ENCODE assay signal across 8 mouse cellular contexts in genomic region chr4:137388059-137388794, GRCm38 (mm10). TPM values are rescaled to one million over a fixed set of nuclear protein-coding genes. Genes with fewer than 3 reads are reported as not detected.
DNase-seq lines count a peak whose midpoint lies in the region; ATAC-seq lines count a peak whose summit lies in the region.

No protein-coding gene starts in this region.

- peak; percentile 87 for ATAC-seq in inflammation-experienced regulatory T-cells, adult 6 months
- ATAC-seq in megakaryocyte-erythroid progenitor cell, adult 5-6 weeks (replicated peaks; ENCODE audit: low FRiP score, low TSS enrichment, poor library complexity, severe bottlenecking), result peak; percentile 90

- intact Hi-C loops in gastrocnemius, postnatal 14 days (cut with DNase I; ENCODE audit: low total_unique reads), result no loop called here
- intact Hi-C loops in left cerebral cortex, postnatal 10 days (cut with DNase I), result no loop called here

- peak; percentile 89 to 97 for DNase-seq in adrenal gland, adult (ENCODE audit: inconsistent age in 2 of 2, low spot score in 1 of 2)
- peak; percentile 97 for DNase-seq in embryo, embryonic 10.5 days (ENCODE audit: low spot score)
- peak; percentile 86 for DNase-seq in gastrocnemius, postnatal 14 days
- DNase-seq in left cerebral cortex, postnatal 10 days (ENCODE audit: extremely low spot score in 1 of 2, low spot score in 2 of 2), result peak; percentile 82 to 90
- peak; percentile 88 for DNase-seq in right cerebral cortex, postnatal 25 days
- DNase-seq in urinary bladder, postnatal 4 days (ENCODE audit: low spot score in 2 of 2), result peak; percentile 80

RNA-seq across cellular contexts. Expression of gene Cela3a, which starts 21.4 kb away (rescaled TPM):
- not detected for total RNA-seq in gastrocnemius, postnatal 14 days (2021)
- not detected for polyA plus RNA-seq in inflammation-experienced regulatory T-cells, adult 6 months (2017; shearing (Covaris generic))
- total RNA-seq in left cerebral cortex, postnatal 10 days (2021), result not detected
- total RNA-seq in megakaryocyte-erythroid progenitor cell, adult 5-6 weeks (2014; fragmentation: Nextera tagmentation), result not detected in 2 replicates
- not detected in 2 replicates for total RNA-seq in megakaryocyte-erythroid progenitor cell, adult 5-6 weeks (2017)

RNA-seq across cellular contexts. Expression of gene Cdc42, which starts 30.7 kb away (rescaled TPM):
- 100 to 1,000 TPM; 200 to 210 TPM for total RNA-seq in gastrocnemius, postnatal 14 days (2021)
- polyA plus RNA-seq in inflammation-experienced regulatory T-cells, adult 6 months (2017; shearing (Covaris generic)), result 1,000 to 10,000 TPM in 1 of 3 experiments, 100 to 1,000 TPM in 2; 615 to 1,059 (median 624) TPM
- 100 to 1,000 TPM; 497 to 507 TPM for total RNA-seq in left cerebral cortex, postnatal 10 days (2021)
- total RNA-seq in megakaryocyte-erythroid progenitor cell, adult 5-6 weeks (2014; fragmentation: Nextera tagmentation), result 264 and 276 TPM in 2 replicates
- total RNA-seq in megakaryocyte-erythroid progenitor cell, adult 5-6 weeks (2017), result 406 and 434 TPM in 2 replicates

RNA-seq across cellular contexts. Expression of gene Cela3b, which starts 42.1 kb away (rescaled TPM):
- total RNA-seq in gastrocnemius, postnatal 14 days (2021), result not detected
- polyA plus RNA-seq in inflammation-experienced regulatory T-cells, adult 6 months (2017; shearing (Covaris generic)), result not detected
- not detected for total RNA-seq in left cerebral cortex, postnatal 10 days (2021)
- total RNA-seq in megakaryocyte-erythroid progenitor cell, adult 5-6 weeks (2014; fragmentation: Nextera tagmentation), result not detected in 2 replicates
- total RNA-seq in megakaryocyte-erythroid progenitor cell, adult 5-6 weeks (2017), result not detected in 2 replicates

Comparison
In these comparisons a context has a peak if more than half of its experiments do, and no peak if none do; other contexts are left out.
1. Peak in every context shown above with its lines: DNase-seq and ATAC-seq.